Mouse (Mus musculus) liver, postnatal 0 days (tissue): Measurements from ENCODE around the gene Paf1.

Experiments used
- CTCF ChIP-seq: sonication (generic); IDR thresholded peaks from 2 replicates; pipeline ENCODE4 v1.5.1; 2016; ENCODE audit warnings: antibody characterized with exemption, low read depth
- EP300 ChIP-seq: IDR thresholded peaks from 2 replicates; pipeline ENCODE4 v1.6.1; 2016; ENCODE audit warnings: antibody characterized with exemption, low read depth, mild to moderate bottlenecking

DNA sequence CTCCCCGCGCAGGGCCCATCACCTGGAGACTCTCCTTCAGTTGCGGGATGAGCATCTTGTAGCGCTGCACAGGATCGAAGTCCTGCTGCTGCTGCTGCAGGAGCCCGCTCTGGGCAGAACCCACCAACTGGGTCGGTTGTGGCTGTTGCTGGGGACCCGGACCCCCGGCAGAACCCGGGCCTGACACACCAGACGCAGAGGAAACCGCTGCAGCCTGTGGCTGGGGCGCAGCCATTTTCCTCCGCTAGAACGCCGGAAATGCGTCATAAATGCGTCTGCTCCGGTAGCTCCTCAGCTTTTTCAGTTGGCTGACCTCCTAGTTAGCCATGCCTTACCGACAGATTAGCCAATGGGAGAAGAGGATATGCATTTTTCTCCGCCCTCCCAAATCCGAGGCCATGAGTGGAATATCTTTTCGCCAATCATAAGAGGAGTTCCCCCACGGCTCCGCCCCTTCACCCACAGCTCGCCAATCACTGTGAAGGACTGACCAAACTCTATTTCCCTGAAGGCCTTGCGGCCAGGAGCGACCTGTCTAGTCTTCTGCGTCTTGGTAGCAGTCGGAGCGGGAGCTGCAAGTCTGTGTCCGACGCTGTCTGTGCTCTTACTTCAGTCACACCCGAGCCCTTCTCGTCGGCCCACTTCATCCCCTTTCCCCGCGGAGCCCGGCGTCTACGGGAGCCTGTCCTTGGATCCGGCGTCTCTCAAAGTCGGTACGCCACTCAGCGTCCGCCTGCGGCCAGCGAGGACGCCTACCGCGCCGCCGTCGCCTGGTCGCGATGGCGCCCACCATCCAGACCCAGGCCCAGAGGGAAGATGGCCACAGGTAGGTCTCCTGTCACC is at the start of gene Paf1, which contains the start of gene Med29:
- TF ChIP-seq CTCF, result no peak
- 0 out of 2 replicates have a peak, but pooled peaks have one; percentile 14 for TF ChIP-seq EP300
